Mouse (Mus musculus) frontal cortex, postnatal 10 days (tissue): ENCODE results near the gene Frmd4b.
A peak's percentile ranks its signal among the peaks of the same experiment; 100 is the strongest.

Source experiments
- DNase-seq, 2 experiments: peaks; one replicate each; pipeline ENCODE4 v3.0.0; 2022; ENCODE audit warnings: low spot score in 2 of 2, mixed read lengths in 1 of 2

Gene Frmd4b

GRCm38 (mm10) chr6:97617266-97617743 lies at the start of gene Frmd4b:
Gene Frmd4b, minus strand, starts transcription at chr6:97617541.
- peak; percentile 40 to 62 for DNase-seq

GRCm38 (mm10) chr6:97666417-97666816 lies 49.1 kb upstream of the Frmd4b start:
- no peak for DNase-seq

- no peak for DNase-seq
Measured at GRCm38 (mm10) chr6:97658921-97659320, 41.6 kb upstream of the Frmd4b start.

GRCm38 (mm10) chr6:97655986-97656385 lies 38.6 kb upstream of the Frmd4b start:
- no peak for DNase-seq

GRCm38 (mm10) chr6:97647501-97647900 lies 30.2 kb upstream of the Frmd4b start:
- DNase-seq = no peak

GRCm38 (mm10) chr6:97623330-97623729 lies 6.0 kb upstream of the Frmd4b start:
- DNase-seq = no peak

GRCm38 (mm10) chr6:97622236-97622635 lies 4.9 kb upstream of the Frmd4b start:
- no peak for DNase-seq

GRCm38 (mm10) chr6:97617774-97618173 lies 433 bp upstream of the Frmd4b start:
- DNase-seq = no peak

GRCm38 (mm10) chr6:97616658-97617265 lies 579 bp downstream of the Frmd4b start:
- DNase-seq = peak; percentile 10 to 25

- DNase-seq = peak in 1 of 2 experiments; percentile 9
Measured at GRCm38 (mm10) chr6:97615901-97616461, 1.4 kb downstream of the Frmd4b start.

- DNase-seq = no peak
Measured at GRCm38 (mm10) chr6:97614179-97614578, 3.2 kb downstream of the Frmd4b start.

- no peak for DNase-seq
Measured at GRCm38 (mm10) chr6:97612861-97613260, 4.5 kb downstream of the Frmd4b start.

GRCm38 (mm10) chr6:97610051-97610450 lies 7.3 kb downstream of the Frmd4b start:
- DNase-seq = no peak

GRCm38 (mm10) chr6:97607646-97608045 lies 9.7 kb downstream of the Frmd4b start:
- DNase-seq = no peak

- DNase-seq = no peak
Measured at GRCm38 (mm10) chr6:97595218-97595617, 22.1 kb downstream of the Frmd4b start.

- DNase-seq = no peak
Measured at GRCm38 (mm10) chr6:97594589-97594988, 22.8 kb downstream of the Frmd4b start.

GRCm38 (mm10) chr6:97590230-97590629 lies 27.1 kb downstream of the Frmd4b start:
- no peak for DNase-seq

GRCm38 (mm10) chr6:97589581-97589980 lies 27.8 kb downstream of the Frmd4b start:
- DNase-seq = no peak

GRCm38 (mm10) chr6:97589031-97589430 lies 28.3 kb downstream of the Frmd4b start:
- no peak for DNase-seq

- DNase-seq = no peak
Measured at GRCm38 (mm10) chr6:97586606-97587005, 30.7 kb downstream of the Frmd4b start.

GRCm38 (mm10) chr6:97586024-97586423 lies 31.3 kb downstream of the Frmd4b start:
- DNase-seq = no peak

- no peak for DNase-seq
Measured at GRCm38 (mm10) chr6:97582748-97583147, 34.6 kb downstream of the Frmd4b start.

GRCm38 (mm10) chr6:97581941-97582340 lies 35.4 kb downstream of the Frmd4b start:
- no peak for DNase-seq
